Mouse (Mus musculus) layer of hippocampus, adult 9-10 months (tissue): ENCODE measurements around the gene Cyp4f13.
A peak's percentile ranks its signal among the peaks of the same experiment; 100 is the strongest.

Experiments
- DNase-seq: peaks from one replicate; pipeline ENCODE4 v3.0.0; 2022; ENCODE audit warnings: low spot score

The Cyp4f13 gene

GRCm38 (mm10) chr17:32947215-32947914 is at the start of gene Cyp4f13:
TSS of gene Cyp4f13 (minus strand) at chr17:32947402.
- peak; percentile 80 for DNase-seq

- peak; percentile 93 for DNase-seq
Observed at GRCm38 (mm10) chr17:32992699-32993474, 45.7 kb upstream of the Cyp4f13 start, which contains the start of gene Zfp952. TSS of gene Zfp952 (plus strand) at chr17:32993129.

GRCm38 (mm10) chr17:32991965-32992698 is 44.9 kb upstream of the Cyp4f13 start:
- DNase-seq: no peak

- no peak for DNase-seq
Observed at GRCm38 (mm10) chr17:32986301-32986700, 39.1 kb upstream of the Cyp4f13 start.

- no peak for DNase-seq
Observed at GRCm38 (mm10) chr17:32981361-32981760, 34.2 kb upstream of the Cyp4f13 start.

- peak; percentile 95 for DNase-seq
Observed at GRCm38 (mm10) chr17:32965623-32966290, 18.6 kb upstream of the Cyp4f13 start, which contains the start of gene Zfp472. TSS of gene Zfp472 (plus strand) at chr17:32965814.

GRCm38 (mm10) chr17:32965253-32965622 is 18.0 kb upstream of the Cyp4f13 start:
- no peak for DNase-seq

- peak; percentile 64 for DNase-seq
Observed at GRCm38 (mm10) chr17:32951441-32951840, 4.2 kb upstream of the Cyp4f13 start.

GRCm38 (mm10) chr17:32951006-32951405 is 3.8 kb upstream of the Cyp4f13 start:
- DNase-seq: no peak

- DNase-seq: no peak
Observed at GRCm38 (mm10) chr17:32950136-32950535, 2.9 kb upstream of the Cyp4f13 start.

GRCm38 (mm10) chr17:32946716-32947115 is 486 bp downstream of the Cyp4f13 start:
- DNase-seq: no peak

- no peak for DNase-seq
Observed at GRCm38 (mm10) chr17:32944402-32945035, 2.7 kb downstream of the Cyp4f13 start.

GRCm38 (mm10) chr17:32943661-32944060 is 3.5 kb downstream of the Cyp4f13 start:
- DNase-seq: no peak

- DNase-seq: no peak
Observed at GRCm38 (mm10) chr17:32939831-32940230, 7.4 kb downstream of the Cyp4f13 start.

GRCm38 (mm10) chr17:32927803-32928202 is 19.4 kb downstream of the Cyp4f13 start:
- DNase-seq: no peak

- no peak for DNase-seq
Observed at GRCm38 (mm10) chr17:32924658-32925312, 22.4 kb downstream of the Cyp4f13 start.

- DNase-seq: no peak
Observed at GRCm38 (mm10) chr17:32923681-32924080, 23.5 kb downstream of the Cyp4f13 start.

GRCm38 (mm10) chr17:32919123-32919522 is 28.1 kb downstream of the Cyp4f13 start:
- no peak for DNase-seq

- no peak for DNase-seq
Observed at GRCm38 (mm10) chr17:32917131-32917530, 30.1 kb downstream of the Cyp4f13 start, which contains the start of gene Cyp4f14. TSS of gene Cyp4f14 (minus strand) at chr17:32917342.

- no peak for DNase-seq
Observed at GRCm38 (mm10) chr17:32916075-32916474, 31.1 kb downstream of the Cyp4f13 start.

- DNase-seq: no peak
Observed at GRCm38 (mm10) chr17:32906172-32906571, 41.0 kb downstream of the Cyp4f13 start.
